Mouse (Mus musculus) cerebellum, adult 8-10 months (tissue): ENCODE measurements around the gene Cib3.

Experiments used
- DNase-seq: peaks from one replicate; pipeline ENCODE4 v3.0.0; 2022

Cib3 gene

GRCm38 (mm10) chr8:72208582-72208981, 4.1 kb downstream of the Cib3 start:
- DNase-seq = no peak

- DNase-seq = no peak
Observed at GRCm38 (mm10) chr8:72197997-72198396, 14.6 kb downstream of the Cib3 start.

GRCm38 (mm10) chr8:72192065-72192464, 20.6 kb downstream of the Cib3 start:
- no peak for DNase-seq

- no peak for DNase-seq
Observed at GRCm38 (mm10) chr8:72190215-72190539, 22.5 kb downstream of the Cib3 start.

- no peak for DNase-seq
Observed at GRCm38 (mm10) chr8:72189417-72190214, 23.0 kb downstream of the Cib3 start, which contains the start of gene Hsh2d. Gene Hsh2d (plus strand): TSS chr8:72189638.

- DNase-seq = no peak
Observed at GRCm38 (mm10) chr8:72187793-72188331, 24.8 kb downstream of the Cib3 start.

- DNase-seq = no peak
Observed at GRCm38 (mm10) chr8:72183554-72184202, 29.0 kb downstream of the Cib3 start.

GRCm38 (mm10) chr8:72177346-72177925, 35.2 kb downstream of the Cib3 start:
- peak; percentile 76 for DNase-seq

- DNase-seq = no peak
Observed at GRCm38 (mm10) chr8:72169681-72170249, 42.9 kb downstream of the Cib3 start.

GRCm38 (mm10) chr8:72169098-72169668, 43.5 kb downstream of the Cib3 start:
- DNase-seq = no peak

GRCm38 (mm10) chr8:72162821-72163220, 49.8 kb downstream of the Cib3 start:
- no peak for DNase-seq

- DNase-seq = peak; percentile 100
Observed at GRCm38 (mm10) chr8:72160707-72161697, 51.6 kb downstream of the Cib3 start, which contains the start of gene Rab8a. Gene Rab8a (plus strand): TSS chr8:72161200.

- no peak for DNase-seq
Observed at GRCm38 (mm10) chr8:72160007-72160406, 52.6 kb downstream of the Cib3 start.

- DNase-seq = no peak
Observed at GRCm38 (mm10) chr8:72158726-72159125, 53.9 kb downstream of the Cib3 start.

- no peak for DNase-seq
Observed at GRCm38 (mm10) chr8:72158096-72158495, 54.5 kb downstream of the Cib3 start.
